Mouse (Mus musculus) Patski (cell line): Measurements from ENCODE around the gene Cdc42ep5. TPM values are rescaled to one million over a fixed set of nuclear protein-coding genes. Genes with fewer than 3 reads are reported as not detected.

Experiments used
- ATAC-seq: fragments of 100-300 bp; one replicate; pipeline ENCODE4 v1.8.0; 2021
- CTCF ChIA-PET: fragments of 350-600 bp; sonication (Branson Sonifier 250); formaldehyde crosslinking; loops from one replicate; lab custom pipeline; 2022; ENCODE audit warnings: inconsistent platforms; lab: Charles Lee
- POLR2A ChIA-PET: fragments of 350-600 bp; sonication (Branson Sonifier 250); formaldehyde crosslinking; loops from one replicate; lab custom pipeline; 2022; ENCODE audit warnings: antibody characterized with exemption, inconsistent platforms; lab: Charles Lee
- DNase-seq: peaks from one replicate; pipeline ENCODE4 v3.0.0-alpha.2; 2011; ENCODE audit warnings: low read depth, low spot score
- H3K27me3 ChIP-seq: fragments of 371-371 bp; one replicate; pipeline ENCODE4 v1.5.1; 2021
- CTCF ChIP-seq: fragments of 100-300 bp; IDR thresholded peaks from one replicate; pipeline ENCODE4 v1.5.1; 2021
- in situ Hi-C: fragments of 300-500 bp; cut with MboI; formaldehyde crosslinking; loops from 3 replicates; pipeline ENCODE4 v1.11.1; 2018; ENCODE audit warnings: low pct_unique_long_range_greater_than_20kb, mixed read lengths
- polyA plus RNA-seq: library from polyadenylated mRNA; unstranded; gene quantifications from one replicate; pipeline ENCODE4 v1.2.3, GENCODE M21; 2021

Gene Cdc42ep5
- polyA plus RNA-seq, 1 experiment from 2014 or later, result 0.58 TPM

GRCm38 (mm10) chr7:4128860-4129259 lies 35.8 kb downstream of the Cdc42ep5 start:
- DNase-seq, result no peak
- no peaks in the 10 kb centered on the region for H3K27me3 ChIP-seq
- ChIA-PET POLR2A (no interaction called here), CTCF (interaction anchor here (1.8 kb wide), 1 partner anchor 342 kb away, joined by 5 read pairs; no protein-coding TSS in a partner anchor)
- TF ChIP-seq CTCF, result no peak
- no peak for ATAC-seq
- in situ Hi-C loops, result loop anchor here (5.0 kb wide), 1 partner anchor 298 kb away; no protein-coding TSS in a partner anchor

GRCm38 (mm10) chr7:4127894-4128293 lies 36.8 kb downstream of the Cdc42ep5 start:
- DNase-seq (no peak), ATAC-seq (no peak)
- in situ Hi-C loops, result loop anchor here (5.0 kb wide), 1 partner anchor 299 kb away; no protein-coding TSS in a partner anchor
- ChIA-PET CTCF (no interaction called here), POLR2A (no interaction called here)
- TF ChIP-seq CTCF, result no peak
- no peaks in the 10 kb centered on the region for H3K27me3 ChIP-seq

- TF ChIP-seq CTCF, result no peak
- ATAC-seq (no peak), DNase-seq (no peak)
- CTCF ChIA-PET, result no interaction called here
- no peaks in the 10 kb centered on the region for H3K27me3 ChIP-seq
- in situ Hi-C loops, result loop anchor here (5.0 kb wide), 1 partner anchor 300 kb away; no protein-coding TSS in a partner anchor
- POLR2A ChIA-PET, result no interaction called here
Observed at GRCm38 (mm10) chr7:4126992-4127785, 37.5 kb downstream of the Cdc42ep5 start.

GRCm38 (mm10) chr7:4125306-4125705 lies 39.4 kb downstream of the Cdc42ep5 start:
- no peak for TF ChIP-seq CTCF
- DNase-seq (no peak), ATAC-seq (no peak)
- no peaks in the 10 kb centered on the region for H3K27me3 ChIP-seq
- ChIA-PET POLR2A (no interaction called here), CTCF (interaction anchor here (0.6 kb wide), 1 partner anchor 10 kb away, joined by 3 read pairs; no protein-coding TSS in a partner anchor)
- in situ Hi-C loops, result loop anchor here (5.0 kb wide), 1 partner anchor 302 kb away; no protein-coding TSS in a partner anchor

GRCm38 (mm10) chr7:4124856-4125255 lies 39.8 kb downstream of the Cdc42ep5 start:
- CTCF ChIA-PET, result no interaction called here
- no peak for ATAC-seq
- no peaks in the 10 kb centered on the region for H3K27me3 ChIP-seq
- POLR2A ChIA-PET, result no interaction called here
- no peak for TF ChIP-seq CTCF
- in situ Hi-C loops, result loop anchor here (5.0 kb wide), 1 partner anchor 302 kb away; no protein-coding TSS in a partner anchor
- DNase-seq, result no peak

- TF ChIP-seq CTCF, result no peak
- H3K27me3 ChIP-seq, result no peaks in the 10 kb centered on the region
- POLR2A ChIA-PET, result no interaction called here
- CTCF ChIA-PET, result no interaction called here
- ATAC-seq (no peak), DNase-seq (no peak)
- in situ Hi-C loops, result no loop called here
Observed at GRCm38 (mm10) chr7:4124315-4124759, 40.3 kb downstream of the Cdc42ep5 start.

GRCm38 (mm10) chr7:4123732-4124131 lies 40.9 kb downstream of the Cdc42ep5 start:
- TF ChIP-seq CTCF, result no peak
- peaks cover 6% of the 10 kb centered on the region for H3K27me3 ChIP-seq
- DNase-seq (no peak), ATAC-seq (no peak)
- POLR2A ChIA-PET, result no interaction called here
- CTCF ChIA-PET, result no interaction called here
- in situ Hi-C loops, result no loop called here

GRCm38 (mm10) chr7:4122783-4123182 lies 41.9 kb downstream of the Cdc42ep5 start:
- no peak for TF ChIP-seq CTCF

GRCm38 (mm10) chr7:4122076-4122768 lies 42.4 kb downstream of the Cdc42ep5 start:
- no peak for TF ChIP-seq CTCF
- ChIA-PET POLR2A (no interaction called here), CTCF (no interaction called here)
- peaks cover 8% of the 10 kb centered on the region for H3K27me3 ChIP-seq
- no peak for DNase-seq
- ATAC-seq, result no peak
- in situ Hi-C loops, result no loop called here

More at GRCm38 (mm10) chr7:4122783-4123182, 41.9 kb downstream of the Cdc42ep5 start:
- ChIA-PET CTCF (no interaction called here), POLR2A (no interaction called here)
- no peak for ATAC-seq
- no peak for DNase-seq
- peaks cover 8% of the 10 kb centered on the region for H3K27me3 ChIP-seq
- in situ Hi-C loops, result no loop called here

GRCm38 (mm10) chr7:4119976-4120921 lies 44.4 kb downstream of the Cdc42ep5 start:
- ChIA-PET CTCF (interaction anchor here (1.9 kb wide), 1 partner anchor 11 kb away, joined by 7 read pairs; no protein-coding TSS in a partner anchor), POLR2A (no interaction called here)
- in situ Hi-C loops, result no loop called here
- no peak for DNase-seq
- no peak for ATAC-seq
- TF ChIP-seq CTCF, result no peak
- peaks cover 14% of the 10 kb centered on the region for H3K27me3 ChIP-seq
